Mouse (Mus musculus): ENCODE data around the gene Mecom. TPM values are rescaled to one million over a fixed set of nuclear protein-coding genes. Genes with fewer than 3 reads are reported as not detected.

Mecom gene
- total RNA-seq, 1 experiment = 2.3 TPM

DNA sequence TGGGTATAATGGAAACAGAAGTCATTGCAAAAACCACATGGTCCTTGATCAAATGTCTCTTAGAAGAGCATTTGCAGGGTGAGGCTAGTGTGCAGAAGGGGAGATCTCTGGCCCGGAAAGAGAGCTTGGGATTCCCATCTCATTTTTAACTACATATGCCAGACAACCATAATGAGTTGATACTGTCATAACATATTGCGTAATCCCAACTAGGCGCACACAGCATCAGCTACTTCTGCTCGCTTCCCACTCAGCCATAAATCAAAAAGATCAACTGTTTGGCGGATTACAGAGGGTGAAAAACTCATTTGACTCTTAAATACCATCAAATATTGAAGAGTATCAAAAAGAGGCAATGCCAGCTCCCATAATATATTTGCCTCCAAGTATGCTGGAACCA, 253.4 kb downstream of the Mecom start:
- in situ Hi-C loops (cut with MboI; ENCODE audit: low sequenced_read_pairs in 2 of 2, unreplicated experiment in 2 of 2) = no loop called here
- Histone ChIP-seq H3K4me3 (ENCODE audit: insufficient read depth in 1 of 2, low read depth in 1 of 2, low read length in 2 of 2, poor library complexity in 1 of 2, severe bottlenecking in 1 of 2) (no peak overlapping the region), H3K9ac (ENCODE audit: insufficient read depth, low read depth, low read length, poor library complexity, severe bottlenecking) (no peak overlapping the region), H3K4me1 (ENCODE audit: control insufficient read depth in 2 of 2, insufficient read depth in 2 of 2, low read length in 2 of 2, poor library complexity in 1 of 2) (no peaks in the 10 kb centered on the region), H3K27ac (ENCODE audit: insufficient read depth, low read depth, low read length, poor library complexity, severe bottlenecking) (no peak overlapping the region), H3K36me3 (ENCODE audit: control insufficient read depth, insufficient read depth, low read length, poor library complexity, severe bottlenecking) (no peaks in the 10 kb centered on the region), H3K9me3 (ENCODE audit: control insufficient read depth, insufficient read depth, low read depth, low read length) (no peaks in the 10 kb centered on the region)
- DNase-seq (ENCODE audit: low read depth, low spot score) = no peak
- TF ChIP-seq ZNF384 (IDR thresholded peaks at IDR 0.05; ENCODE audit: low read depth, low read length) (no peak), ZC3H11A (IDR thresholded peaks at IDR 0.05; ENCODE audit: borderline replicate concordance, low read depth, low read length) (no peak), MAFK (IDR thresholded peaks at IDR 0.05; ENCODE audit: insufficient read depth, low read depth, low read length) (no peak), CHD2 (IDR thresholded peaks at IDR 0.05; ENCODE audit: low read depth, low read length) (no peak), HCFC1 (IDR thresholded peaks at IDR 0.05; ENCODE audit: borderline replicate concordance, insufficient read depth, low read length) (no peak)

- no peak overlapping the region for H3K4me3 ChIP-seq (ENCODE audit: insufficient read depth in 1 of 2, low read depth in 1 of 2, low read length in 2 of 2, poor library complexity in 1 of 2, severe bottlenecking in 1 of 2)
- no peaks in the 10 kb centered on the region for H3K9me3 ChIP-seq (ENCODE audit: control insufficient read depth, insufficient read depth, low read depth, low read length)
- H3K27ac ChIP-seq (ENCODE audit: insufficient read depth, low read depth, low read length, poor library complexity, severe bottlenecking) = no peak overlapping the region
- no peak overlapping the region for H3K9ac ChIP-seq (ENCODE audit: insufficient read depth, low read depth, low read length, poor library complexity, severe bottlenecking)
- no peak for DNase-seq (ENCODE audit: low read depth, low spot score)
- H3K4me1 ChIP-seq (ENCODE audit: control insufficient read depth in 2 of 2, insufficient read depth in 2 of 2, low read length in 2 of 2, poor library complexity in 1 of 2) = no peaks in the 10 kb centered on the region
- no peak for TF ChIP-seq CHD2 (IDR thresholded peaks at IDR 0.05; ENCODE audit: low read depth, low read length)
- TF ChIP-seq HCFC1 (IDR thresholded peaks at IDR 0.05; ENCODE audit: borderline replicate concordance, insufficient read depth, low read length) = no peak
- TF ChIP-seq MAFK (IDR thresholded peaks at IDR 0.05; ENCODE audit: insufficient read depth, low read depth, low read length) = no peak
- no peak for TF ChIP-seq ZNF384 (IDR thresholded peaks at IDR 0.05; ENCODE audit: low read depth, low read length)
- no peak for TF ChIP-seq ZC3H11A (IDR thresholded peaks at IDR 0.05; ENCODE audit: borderline replicate concordance, low read depth, low read length)
- no peaks in the 10 kb centered on the region for H3K36me3 ChIP-seq (ENCODE audit: control insufficient read depth, insufficient read depth, low read length, poor library complexity, severe bottlenecking)
- in situ Hi-C loops (cut with MboI; ENCODE audit: low sequenced_read_pairs in 2 of 2, unreplicated experiment in 2 of 2) = no loop called here
Observed at GRCm38 (mm10) chr3:30286529-30286928, 261.3 kb downstream of the Mecom start.

DNA sequence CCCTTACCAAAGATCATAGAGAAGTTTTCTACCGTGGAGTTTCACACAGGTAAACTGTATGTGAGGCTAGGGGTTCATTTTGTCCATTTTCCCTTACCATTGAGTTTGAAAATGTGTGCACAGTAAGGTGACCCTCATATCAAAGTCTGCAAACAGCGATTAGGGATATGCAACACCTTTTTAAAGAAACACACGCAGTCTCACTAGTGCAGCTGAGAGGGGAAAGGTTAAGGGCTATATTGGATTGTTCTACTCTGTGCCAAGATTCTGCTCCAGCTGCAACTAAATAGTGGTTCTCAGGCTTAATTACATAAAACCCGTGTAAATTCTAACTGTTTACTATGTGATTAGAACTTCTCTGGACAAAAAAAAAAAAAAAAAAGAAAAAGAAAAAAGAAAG, 263.7 kb downstream of the Mecom start:
- Histone ChIP-seq H3K36me3 (ENCODE audit: control insufficient read depth, insufficient read depth, low read length, poor library complexity, severe bottlenecking) (no peaks in the 10 kb centered on the region), H3K9me3 (ENCODE audit: control insufficient read depth, insufficient read depth, low read depth, low read length) (no peaks in the 10 kb centered on the region), H3K9ac (ENCODE audit: insufficient read depth, low read depth, low read length, poor library complexity, severe bottlenecking) (no peak overlapping the region), H3K4me3 (ENCODE audit: insufficient read depth in 1 of 2, low read depth in 1 of 2, low read length in 2 of 2, poor library complexity in 1 of 2, severe bottlenecking in 1 of 2) (no peak overlapping the region), H3K27ac (ENCODE audit: insufficient read depth, low read depth, low read length, poor library complexity, severe bottlenecking) (no peak overlapping the region), H3K4me1 (ENCODE audit: control insufficient read depth in 2 of 2, insufficient read depth in 2 of 2, low read length in 2 of 2, poor library complexity in 1 of 2) (no peaks in the 10 kb centered on the region)
- TF ChIP-seq ZNF384 (IDR thresholded peaks at IDR 0.05; ENCODE audit: low read depth, low read length) (no peak), ZC3H11A (IDR thresholded peaks at IDR 0.05; ENCODE audit: borderline replicate concordance, low read depth, low read length) (no peak), HCFC1 (IDR thresholded peaks at IDR 0.05; ENCODE audit: borderline replicate concordance, insufficient read depth, low read length) (no peak), CHD2 (IDR thresholded peaks at IDR 0.05; ENCODE audit: low read depth, low read length) (no peak), MAFK (IDR thresholded peaks at IDR 0.05; ENCODE audit: insufficient read depth, low read depth, low read length) (no peak)
- no peak for DNase-seq (ENCODE audit: low read depth, low spot score)
- in situ Hi-C loops (cut with MboI; ENCODE audit: low sequenced_read_pairs in 2 of 2, unreplicated experiment in 2 of 2) = no loop called here

DNA sequence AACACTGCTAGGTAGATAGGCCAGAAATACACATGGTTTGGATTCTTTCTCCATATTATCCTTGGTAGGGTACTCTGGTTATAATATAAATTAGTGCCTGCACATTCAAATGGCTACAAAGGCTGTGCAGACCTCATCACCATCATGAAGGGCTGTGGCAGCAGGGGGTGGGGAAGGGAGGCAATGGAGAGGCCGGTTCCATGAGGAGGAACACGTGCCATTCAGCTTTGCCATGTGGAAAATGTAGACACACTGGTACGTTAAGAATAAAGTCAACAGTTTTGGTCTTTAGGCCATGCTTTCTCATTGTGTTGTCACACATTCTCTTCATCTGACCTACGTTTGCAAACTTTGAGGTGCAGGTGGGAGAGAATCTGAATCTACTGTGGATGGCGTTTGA, 264.2 kb downstream of the Mecom start:
- Histone ChIP-seq H3K9me3 (ENCODE audit: control insufficient read depth, insufficient read depth, low read depth, low read length) (no peaks in the 10 kb centered on the region), H3K27ac (ENCODE audit: insufficient read depth, low read depth, low read length, poor library complexity, severe bottlenecking) (no peak overlapping the region), H3K36me3 (ENCODE audit: control insufficient read depth, insufficient read depth, low read length, poor library complexity, severe bottlenecking) (no peaks in the 10 kb centered on the region), H3K4me1 (ENCODE audit: control insufficient read depth in 2 of 2, insufficient read depth in 2 of 2, low read length in 2 of 2, poor library complexity in 1 of 2) (no peaks in the 10 kb centered on the region), H3K4me3 (ENCODE audit: insufficient read depth in 1 of 2, low read depth in 1 of 2, low read length in 2 of 2, poor library complexity in 1 of 2, severe bottlenecking in 1 of 2) (no peak overlapping the region), H3K9ac (ENCODE audit: insufficient read depth, low read depth, low read length, poor library complexity, severe bottlenecking) (no peak overlapping the region)
- no peak for DNase-seq (ENCODE audit: low read depth, low spot score)
- in situ Hi-C loops (cut with MboI; ENCODE audit: low sequenced_read_pairs in 2 of 2, unreplicated experiment in 2 of 2) = no loop called here
- no peak for TF ChIP-seq CHD2 (IDR thresholded peaks at IDR 0.05; ENCODE audit: low read depth, low read length)
- no peak for TF ChIP-seq ZC3H11A (IDR thresholded peaks at IDR 0.05; ENCODE audit: borderline replicate concordance, low read depth, low read length)
- no peak for TF ChIP-seq ZNF384 (IDR thresholded peaks at IDR 0.05; ENCODE audit: low read depth, low read length)
- no peak for TF ChIP-seq HCFC1 (IDR thresholded peaks at IDR 0.05; ENCODE audit: borderline replicate concordance, insufficient read depth, low read length)
- TF ChIP-seq MAFK (IDR thresholded peaks at IDR 0.05; ENCODE audit: insufficient read depth, low read depth, low read length) = no peak

DNA sequence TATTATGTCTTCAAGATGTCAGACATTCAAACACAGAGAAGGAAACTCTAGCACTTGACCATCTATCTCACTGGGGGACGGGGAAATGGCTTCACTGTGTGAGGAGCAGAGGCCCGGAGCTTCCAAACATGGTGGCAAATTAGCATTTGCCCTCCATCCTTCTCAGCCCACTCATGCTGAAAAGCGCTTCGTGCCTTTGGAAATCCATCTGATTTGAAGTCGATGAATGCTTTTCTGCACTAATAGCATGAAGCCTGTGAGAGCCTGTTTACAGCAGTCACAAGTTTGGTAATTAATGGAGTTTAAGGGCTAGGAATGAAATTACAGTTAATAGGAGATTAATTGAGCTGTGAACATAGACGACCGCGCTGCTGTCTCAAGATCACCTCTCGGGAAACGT, 270.2 kb downstream of the Mecom start:
- no peaks in the 10 kb centered on the region for H3K36me3 ChIP-seq (ENCODE audit: control insufficient read depth, insufficient read depth, low read length, poor library complexity, severe bottlenecking)
- no peak for DNase-seq (ENCODE audit: low read depth, low spot score)
- H3K9ac ChIP-seq (ENCODE audit: insufficient read depth, low read depth, low read length, poor library complexity, severe bottlenecking) = no peak overlapping the region
- no peak for TF ChIP-seq ZC3H11A (IDR thresholded peaks at IDR 0.05; ENCODE audit: borderline replicate concordance, low read depth, low read length)
- no peak for TF ChIP-seq HCFC1 (IDR thresholded peaks at IDR 0.05; ENCODE audit: borderline replicate concordance, insufficient read depth, low read length)
- no peak for TF ChIP-seq CHD2 (IDR thresholded peaks at IDR 0.05; ENCODE audit: low read depth, low read length)
- TF ChIP-seq ZNF384 (IDR thresholded peaks at IDR 0.05; ENCODE audit: low read depth, low read length) = no peak
- no peak for TF ChIP-seq MAFK (IDR thresholded peaks at IDR 0.05; ENCODE audit: insufficient read depth, low read depth, low read length)
- H3K4me3 ChIP-seq (ENCODE audit: insufficient read depth in 1 of 2, low read depth in 1 of 2, low read length in 2 of 2, poor library complexity in 1 of 2, severe bottlenecking in 1 of 2) = no peak overlapping the region
- no peaks in the 10 kb centered on the region for H3K9me3 ChIP-seq (ENCODE audit: control insufficient read depth, insufficient read depth, low read depth, low read length)
- no peaks in the 10 kb centered on the region for H3K4me1 ChIP-seq (ENCODE audit: control insufficient read depth in 2 of 2, insufficient read depth in 2 of 2, low read length in 2 of 2, poor library complexity in 1 of 2)
- in situ Hi-C loops (cut with MboI; ENCODE audit: low sequenced_read_pairs in 2 of 2, unreplicated experiment in 2 of 2) = no loop called here
- no peak overlapping the region for H3K27ac ChIP-seq (ENCODE audit: insufficient read depth, low read depth, low read length, poor library complexity, severe bottlenecking)
